In genomic region chr17:45456260-45457152, GRCm38 (mm10) we compare ENCODE assay signal across 18 mouse cellular contexts. TPM values are rescaled to one million over a fixed set of nuclear protein-coding genes. Genes with fewer than 3 reads are reported as not detected.
A peak's percentile ranks its signal among the peaks of the same experiment; 100 is the strongest.
DNase-seq lines count a peak whose midpoint lies in the region; ATAC-seq and TF ChIP-seq lines count a peak whose summit lies in the region.
"Had no signal": no experiment of that assay in that cellular context is flagged by ENCODE, and none has a peak within 500 bp of the region (broad histone marks: within the 10 kb centered on the region; RNA-seq: fewer than 3 reads in every experiment).

No protein-coding gene starts in this region.

- peaks cover 10% of the 10 kb centered on the region for H3K4me1 ChIP-seq in ES-Bruce4 (ENCODE audit: control insufficient read depth, insufficient read depth, low read length)
- peaks cover 13 to 20% of the 10 kb centered on the region in 2 experiments for H3K4me1 ChIP-seq in ES-E14 (ENCODE audit: control insufficient read depth in 2 of 2, insufficient read depth in 2 of 2, low read length in 2 of 2, poor library complexity in 1 of 2)
- peaks cover 20% of the 10 kb centered on the region for H3K4me1 ChIP-seq in forebrain, embryonic 16.5 days (replicated peaks; ENCODE audit: control insufficient read depth, insufficient read depth, low read length)
- peaks cover 13% of the 10 kb centered on the region for H3K4me1 ChIP-seq in midbrain, embryonic 13.5 days (replicated peaks)
- H3K4me1 ChIP-seq in stomach, postnatal 0 days (replicated peaks; ENCODE audit: control insufficient read depth, insufficient read depth) = no peaks in the 10 kb centered on the region

- H3K9ac ChIP-seq in ES-Bruce4 (ENCODE audit: low read depth, poor library complexity, severe bottlenecking) (peak overlapping the region; percentile 41), ES-E14 (ENCODE audit: insufficient read depth, low read depth, low read length, poor library complexity, severe bottlenecking) (peak overlapping the region; percentile 80)
- 0 out of 2 replicates have a peak overlapping the region, but pooled peaks have one; percentile 17 for H3K9ac ChIP-seq in forebrain, embryonic 16.5 days (replicated peaks; ENCODE audit: low read depth, low read length)
- no peak overlapping the region; the same call in 1 of the 2 replicates for H3K9ac ChIP-seq in midbrain, embryonic 13.5 days (replicated peaks)
- no peak overlapping the region for H3K9ac ChIP-seq in stomach, postnatal 0 days (ENCODE audit: low read length)
- H3K9ac ChIP-seq: liver, embryonic 14.5 days had no signal

- no peak for DNase-seq in ES-E14 (ENCODE audit: low read depth, low spot score)
- DNase-seq in stomach, postnatal 0 days (ENCODE audit: low spot score) = no peak
- no peak for DNase-seq in adrenal gland, postnatal 36 days
- DNase-seq in heart, adult 9 months (ENCODE audit: low spot score in 2 of 2) = no peak
- no peak for DNase-seq in kidney, postnatal 10 days
- DNase-seq: cerebellum, adult 2 months; embryo, embryonic 11 days; heart, postnatal 10 days; kidney, adult 11 months; kidney, postnatal 4 days; thymus, adult 18-20 months had no signal

- H3K27ac ChIP-seq in ES-Bruce4 (ENCODE audit: insufficient read depth, low read length) (peak overlapping the region; percentile 97), ES-E14 (ENCODE audit: insufficient read depth, low read depth, low read length, poor library complexity, severe bottlenecking) (peak overlapping the region; percentile 98)
- peak overlapping the region; percentile 7 for H3K27ac ChIP-seq in forebrain, embryonic 16.5 days (ENCODE audit: low read length)
- peak overlapping the region; percentile 73 for H3K27ac ChIP-seq in midbrain, embryonic 13.5 days
- H3K27ac ChIP-seq in stomach, postnatal 0 days (replicated peaks) = no peak overlapping the region
- H3K27ac ChIP-seq: liver, embryonic 14.5 days had no signal

- in situ Hi-C loops in ES-E14 (cut with MboI; ENCODE audit: low sequenced_read_pairs in 2 of 2, unreplicated experiment in 2 of 2) = no loop called here

- H3K9me3 ChIP-seq in ES-Bruce4 (replicated peaks; ENCODE audit: control insufficient read depth, insufficient read depth, low read length, poor library complexity, severe bottlenecking) = no peaks in the 10 kb centered on the region
- H3K9me3 ChIP-seq in ES-E14 (ENCODE audit: control insufficient read depth, insufficient read depth, low read depth, low read length) = no peaks in the 10 kb centered on the region
- no peaks in the 10 kb centered on the region for H3K9me3 ChIP-seq in forebrain, embryonic 16.5 days (ENCODE audit: control insufficient read depth, low read length)
- no peaks in the 10 kb centered on the region for H3K9me3 ChIP-seq in midbrain, embryonic 13.5 days
- H3K9me3 ChIP-seq in stomach, postnatal 0 days (ENCODE audit: control insufficient read depth, low read length) = no peaks in the 10 kb centered on the region

- TF ChIP-seq EP300 in ES-Bruce4 (IDR thresholded peaks at IDR 0.05; ENCODE audit: insufficient read depth, low read depth, low read length) = peak; percentile 99
- TF ChIP-seq EP300 in stomach, postnatal 0 days (optimal IDR thresholded peaks at IDR 0.05) = no peak

- peak; percentile 47; the same call in 1 of the 2 replicates for ATAC-seq in forebrain, embryonic 16.5 days
- ATAC-seq in midbrain, embryonic 13.5 days = no peak
- ATAC-seq in stomach, postnatal 0 days (ENCODE audit: low FRiP score, low TSS enrichment) = no peak

- H3K36me3 ChIP-seq in ES-Bruce4 (ENCODE audit: control insufficient read depth, insufficient read depth, low read length, poor library complexity, severe bottlenecking) (no peaks in the 10 kb centered on the region), ES-E14 (ENCODE audit: control insufficient read depth, insufficient read depth, low read length, poor library complexity, severe bottlenecking) (no peaks in the 10 kb centered on the region; the same call in 1 of the 2 replicates)
- no peaks in the 10 kb centered on the region for H3K36me3 ChIP-seq in forebrain, embryonic 16.5 days (ENCODE audit: control insufficient read depth, insufficient read depth)
- no peaks in the 10 kb centered on the region for H3K36me3 ChIP-seq in midbrain, embryonic 13.5 days
- no peaks in the 10 kb centered on the region for H3K36me3 ChIP-seq in stomach, postnatal 0 days (ENCODE audit: control insufficient read depth, insufficient read depth, low read length)

- H3K4me3 ChIP-seq in ES-Bruce4 (ENCODE audit: low read depth, low read length) (peak overlapping the region; percentile 48), ES-E14 (ENCODE audit: insufficient read depth in 1 of 2, low read depth in 1 of 2, low read length in 2 of 2, poor library complexity in 1 of 2, severe bottlenecking in 1 of 2) (peak overlapping the region; percentile 37 to 56)
- no peak overlapping the region for H3K4me3 ChIP-seq in forebrain, embryonic 16.5 days (replicated peaks; ENCODE audit: low read length)
- H3K4me3 ChIP-seq in midbrain, embryonic 13.5 days (replicated peaks) = no peak overlapping the region
- no peak overlapping the region for H3K4me3 ChIP-seq in stomach, postnatal 0 days (ENCODE audit: low read depth, low read length)
- H3K4me3 ChIP-seq: myocyte had no signal

- WGBS in forebrain, embryonic 16.5 days = 12% methylated on average over 13 of the region's 13 CpGs
- WGBS in midbrain, embryonic 13.5 days = 33% methylated on average over 13 of the region's 13 CpGs
- 64% methylated on average over 13 of the region's 13 CpGs for WGBS in stomach, postnatal 0 days

- TF ChIP-seq CTCF in ES-Bruce4 (IDR thresholded peaks at IDR 0.05; ENCODE audit: low read depth, low read length) = no peak
- TF ChIP-seq CTCF in stomach, postnatal 0 days (IDR thresholded peaks at IDR 0.05; ENCODE audit: low read depth) = no peak

- no peak for TF ChIP-seq POLR2A in ES-Bruce4 (IDR thresholded peaks at IDR 0.05; ENCODE audit: insufficient read depth, low read length)

- H3K4me2 ChIP-seq in forebrain, embryonic 16.5 days (ENCODE audit: low read length) = 0 out of 2 replicates have a peak overlapping the region, but pooled peaks have one; percentile 23
- 0 out of 2 replicates have a peak overlapping the region, but pooled peaks have one; percentile 13 for H3K4me2 ChIP-seq in midbrain, embryonic 13.5 days (replicated peaks)
- H3K4me2 ChIP-seq in stomach, postnatal 0 days (replicated peaks; ENCODE audit: low read depth) = no peak overlapping the region

- no peaks in the 10 kb centered on the region for H3K27me3 ChIP-seq in ES-Bruce4 (ENCODE audit: control insufficient read depth, insufficient read depth, low read length, poor library complexity, severe bottlenecking)
- no peaks in the 10 kb centered on the region for H3K27me3 ChIP-seq in forebrain, embryonic 16.5 days (replicated peaks; ENCODE audit: control insufficient read depth, insufficient read depth, low read length)
- H3K27me3 ChIP-seq in midbrain, embryonic 13.5 days = no peaks in the 10 kb centered on the region
- H3K27me3 ChIP-seq in stomach, postnatal 0 days (ENCODE audit: control insufficient read depth, insufficient read depth, low read length) = no peaks in the 10 kb centered on the region
- H3K27me3 ChIP-seq: CH12.LX had no signal

TF ChIP-seq in ES-E14, 5 proteins besides CTCF, POLR2A, EP300 and RAD21:
- no peak for TF ChIP-seq ZC3H11A (IDR thresholded peaks at IDR 0.05; ENCODE audit: borderline replicate concordance, low read depth, low read length)
- no peak for TF ChIP-seq ZNF384 (IDR thresholded peaks at IDR 0.05; ENCODE audit: low read depth, low read length)
- no peak for TF ChIP-seq MAFK (IDR thresholded peaks at IDR 0.05; ENCODE audit: insufficient read depth, low read depth, low read length)
- no peak for TF ChIP-seq CHD2 (IDR thresholded peaks at IDR 0.05; ENCODE audit: low read depth, low read length)
- no peak for TF ChIP-seq HCFC1 (IDR thresholded peaks at IDR 0.05; ENCODE audit: borderline replicate concordance, insufficient read depth, low read length)
TF ChIP-seq in ES-E14: peak in this region for 0.

RNA-seq across cellular contexts. Expression of gene Spats1, which starts 18.7 kb away (rescaled TPM):
- polyA plus RNA-seq in ES-Bruce4 (2011; ENCODE audit: insufficient read depth, insufficient read length, low read depth, missing spikeins) = 3.0 and 3.2 TPM in 2 replicates
- 8.5 and 9.7 TPM in 2 replicates for total RNA-seq in ES-E14 (2012; rRNA removed)
- 1.1 and 1.5 TPM in 2 replicates for polyA plus RNA-seq in forebrain, embryonic 16.5 days (2015; fragmentation: Nextera tagmentation; extraction: Ambion mirVana)
- 1.4 TPM in 2 replicates for polyA plus RNA-seq in midbrain, embryonic 13.5 days (2015; fragmentation: Nextera tagmentation; extraction: Ambion mirVana)
- polyA plus RNA-seq in stomach, postnatal 0 days (2015; fragmentation: Nextera tagmentation; extraction: Ambion mirVana) = 0.24 and 0.25 TPM in 2 replicates
- total RNA-seq in adrenal gland, postnatal 36 days (2021) = not detected
- polyA plus RNA-seq: spleen, adult 2 months had no signal

RNA-seq across cellular contexts. Expression of gene Cdc5l, which starts 23.0 kb away (rescaled TPM):
- 135 and 137 TPM in 2 replicates for polyA plus RNA-seq in ES-Bruce4 (2011; ENCODE audit: insufficient read depth, insufficient read length, low read depth, missing spikeins)
- total RNA-seq in ES-E14 (2012; rRNA removed) = 116 and 125 TPM in 2 replicates
- polyA plus RNA-seq in forebrain, embryonic 16.5 days (2015; fragmentation: Nextera tagmentation; extraction: Ambion mirVana) = 68.3 and 72.6 TPM in 2 replicates
- 70.8 and 74.8 TPM in 2 replicates for polyA plus RNA-seq in midbrain, embryonic 13.5 days (2015; fragmentation: Nextera tagmentation; extraction: Ambion mirVana)
- 28.9 and 31.8 TPM in 2 replicates for polyA plus RNA-seq in stomach, postnatal 0 days (2015; fragmentation: Nextera tagmentation; extraction: Ambion mirVana)
- total RNA-seq in adrenal gland, postnatal 36 days (2021) = 10 to 100 TPM; 41.3 to 46.8 TPM

RNA-seq across cellular contexts. Expression of gene Aars2, which starts 50.1 kb away (rescaled TPM):
- polyA plus RNA-seq in ES-Bruce4 (2011; ENCODE audit: insufficient read depth, insufficient read length, low read depth, missing spikeins) = 18.1 and 19.0 TPM in 2 replicates
- 36.6 and 60.9 TPM in 2 replicates for total RNA-seq in ES-E14 (2012; rRNA removed)
- 17.6 and 19.1 TPM in 2 replicates for polyA plus RNA-seq in forebrain, embryonic 16.5 days (2015; fragmentation: Nextera tagmentation; extraction: Ambion mirVana)
- polyA plus RNA-seq in midbrain, embryonic 13.5 days (2015; fragmentation: Nextera tagmentation; extraction: Ambion mirVana) = 17.6 and 19.4 TPM in 2 replicates
- 5.7 and 6.1 TPM in 2 replicates for polyA plus RNA-seq in stomach, postnatal 0 days (2015; fragmentation: Nextera tagmentation; extraction: Ambion mirVana)
- total RNA-seq in adrenal gland, postnatal 36 days (2021) = 10 to 100 TPM; 16.8 to 17.4 TPM

Comparison
In these comparisons a context has a peak if more than half of its experiments do, and no peak if none do; other contexts are left out.
1. H3K4me3 ChIP-seq: peak in ES-Bruce4 (single experiment) and ES-E14 (2 of 2); none in forebrain, embryonic 16.5 days (single experiment), midbrain, embryonic 13.5 days (single experiment) and stomach, postnatal 0 days (single experiment).
2. H3K9ac ChIP-seq: peak in ES-Bruce4 (single experiment), ES-E14 (single experiment) and forebrain, embryonic 16.5 days (single experiment); none in midbrain, embryonic 13.5 days (single experiment) and stomach, postnatal 0 days (single experiment).